Mouse (Mus musculus) monocyte, adult 5-6 weeks (primary cell): ENCODE results near the gene Abcc8. TPM values are rescaled to one million over a fixed set of nuclear protein-coding genes. Genes with fewer than 3 reads are reported as not detected.

Experiments used
- ATAC-seq: fragments of 153-309, 156-312 bp; replicated peaks from 2 replicates; pipeline ENCODE4 v1.8.0; 2017; ENCODE audit warnings: mild to moderate bottlenecking; ENCODE audit not compliant: low TSS enrichment, insufficient number of reproducible peaks, severe bottlenecking, poor library complexity, low FRiP score
- total RNA-seq: library from RNA; stranded (forward); fragments of 200-1000, 200-491, 200-594 nt; gene quantifications from 3 replicates; pipeline ENCODE4 v1.2.3, GENCODE M21; 2017

The Abcc8 gene
- total RNA-seq, 1 experiment from 2014 or later: not detected

DNA sequence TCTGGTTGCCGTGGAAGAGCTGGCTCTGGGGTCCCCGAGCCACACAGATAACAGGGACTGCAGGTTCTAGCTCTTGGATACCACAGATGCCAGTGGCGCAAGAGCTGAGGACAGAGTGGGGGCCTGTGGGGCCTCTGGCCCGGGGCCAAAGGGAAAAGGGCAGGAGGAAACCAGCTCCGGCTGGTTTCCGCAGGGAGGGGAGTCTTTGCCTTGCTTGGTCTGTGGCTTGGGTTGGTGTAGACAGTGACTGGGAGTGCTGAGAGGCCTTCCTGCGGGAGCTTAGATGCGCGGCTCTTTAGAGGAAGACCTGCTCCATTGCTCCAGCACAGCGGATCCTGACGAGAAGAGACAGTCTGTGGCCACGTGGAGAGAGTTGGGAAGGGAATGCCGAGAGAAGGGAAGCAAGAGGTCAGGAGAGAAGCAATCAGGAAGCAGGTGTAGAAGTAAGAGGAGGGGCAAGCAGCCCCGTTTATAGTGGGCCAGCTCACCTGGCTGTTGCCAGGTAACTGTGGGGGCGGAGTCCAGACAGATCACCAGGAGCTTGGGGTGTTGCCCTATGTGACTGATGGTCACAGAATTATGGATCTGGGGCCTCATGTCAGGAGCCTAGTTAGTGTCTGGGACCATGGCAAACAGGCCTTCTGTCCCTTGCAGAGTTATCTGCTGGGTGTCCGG, 94.9 kb downstream of the Abcc8 start:
- ATAC-seq: no peak

DNA sequence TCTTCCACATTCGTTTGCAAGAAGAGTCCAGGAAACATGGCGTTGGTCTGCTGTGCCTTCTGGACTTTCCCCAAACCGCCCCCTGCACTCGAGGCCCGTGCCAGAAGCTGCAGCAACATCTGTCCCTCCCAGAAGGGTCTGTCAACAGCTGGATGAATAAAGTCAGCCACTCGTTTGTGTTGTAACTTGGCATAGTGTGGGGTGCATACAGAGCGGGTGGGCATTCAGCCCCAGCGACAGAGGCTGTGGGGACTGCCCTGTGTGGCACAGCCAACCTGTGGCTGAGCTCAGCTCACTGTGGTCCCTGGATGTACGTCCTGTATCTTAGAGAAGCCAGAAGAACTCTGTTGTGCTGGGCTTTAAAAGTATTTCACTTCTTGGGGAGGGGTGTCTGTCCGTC, 95.8 kb downstream of the Abcc8 start:
- ATAC-seq: no peak

DNA sequence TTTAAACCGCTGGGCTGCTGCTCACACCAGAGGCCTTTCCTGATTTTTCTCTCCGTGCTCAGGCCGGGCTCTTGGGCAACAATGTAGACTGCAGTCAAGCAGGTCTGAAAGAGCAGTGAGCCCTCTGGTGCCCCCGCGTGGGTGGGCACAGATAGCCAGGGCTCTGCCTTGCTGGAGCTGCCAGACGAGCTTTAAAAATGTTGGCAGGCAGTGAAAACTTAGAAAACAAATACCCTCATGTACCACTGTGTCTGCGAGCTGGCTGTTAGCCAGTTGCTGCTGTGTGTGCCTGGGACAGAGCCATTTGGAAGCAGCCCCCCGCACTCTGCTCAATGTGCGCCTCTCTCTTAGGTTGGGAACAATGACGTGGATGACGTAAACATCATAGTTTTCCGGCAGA, 102.2 kb downstream of the Abcc8 start:
- no peak for ATAC-seq

DNA sequence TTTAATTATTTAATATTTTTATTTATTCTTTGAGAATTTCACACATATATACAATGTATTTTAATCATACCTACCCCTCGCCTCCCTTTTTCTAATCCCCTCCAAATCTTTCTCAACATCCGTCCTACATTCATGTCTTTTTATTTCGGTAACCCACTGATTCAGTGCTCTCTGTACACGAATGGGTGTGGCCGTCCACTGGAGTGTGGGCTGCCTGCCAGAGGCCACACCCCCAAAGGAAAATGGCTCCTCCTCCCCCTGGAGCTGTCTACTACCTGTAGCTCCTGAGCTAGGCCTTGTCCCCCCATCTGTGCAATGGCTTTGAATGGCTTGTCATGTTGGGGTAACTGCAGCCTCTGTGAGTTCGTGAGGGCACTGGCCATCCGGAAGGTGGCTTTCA, 103.0 kb downstream of the Abcc8 start:
- no peak for ATAC-seq

DNA sequence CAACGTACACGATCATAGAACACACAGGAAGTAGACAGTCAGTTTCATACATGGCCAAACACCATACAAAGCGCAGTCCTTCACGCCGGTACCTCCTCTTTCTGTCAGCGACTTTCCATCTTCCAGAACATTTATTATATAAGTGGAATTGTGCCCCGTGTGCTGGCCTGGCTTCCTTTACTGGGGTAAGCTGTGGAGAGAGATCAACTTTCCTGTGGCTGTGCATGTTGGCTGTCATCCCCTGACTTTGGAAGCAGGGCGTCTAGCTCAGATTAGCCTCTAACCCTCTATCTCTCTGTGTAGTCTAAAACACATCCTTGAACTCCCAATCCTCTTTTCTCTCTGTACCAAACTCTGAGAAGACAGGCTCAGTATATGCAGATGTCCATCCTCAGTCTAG, 111.0 kb downstream of the Abcc8 start:
- no peak for ATAC-seq

DNA sequence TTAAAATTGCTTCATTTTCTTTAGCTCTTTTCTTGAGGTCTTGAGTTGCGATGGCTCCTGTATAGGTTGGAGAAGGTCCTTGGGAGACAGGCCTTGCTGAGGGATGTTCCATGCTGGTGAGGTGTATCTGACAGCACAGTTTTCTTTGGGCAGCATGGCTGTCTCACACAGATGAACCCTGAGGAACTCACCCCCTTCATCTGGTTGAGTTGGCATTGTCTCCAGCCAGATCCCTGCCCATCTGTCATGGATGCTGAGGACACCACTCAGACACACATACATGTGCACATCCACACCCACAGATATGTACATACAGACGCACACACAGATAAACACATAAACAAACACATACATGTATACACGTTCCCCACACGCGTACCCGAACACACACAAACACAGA, 116.5 kb downstream of the Abcc8 start:
- no peak for ATAC-seq

DNA sequence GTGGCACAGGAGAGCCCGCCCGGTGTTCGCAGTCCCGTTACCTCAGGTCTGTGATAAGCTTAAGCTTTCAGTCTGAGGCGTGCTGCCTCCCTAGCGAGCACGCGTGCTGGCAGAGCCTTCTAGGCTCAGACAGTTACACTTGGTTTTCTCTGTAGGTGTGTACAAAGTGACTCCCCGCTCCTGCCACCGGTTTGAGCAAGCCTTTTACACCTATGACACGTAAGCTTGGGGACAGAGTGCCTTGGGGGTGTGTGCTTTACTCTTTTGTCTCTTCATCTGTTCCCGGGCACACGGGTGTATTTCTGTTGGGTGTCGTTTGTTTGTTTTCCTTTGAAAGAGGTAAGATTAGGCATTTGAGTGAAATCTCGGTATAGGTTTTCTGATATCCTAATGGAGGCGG, 118.2 kb downstream of the Abcc8 start:
- no peak for ATAC-seq

DNA sequence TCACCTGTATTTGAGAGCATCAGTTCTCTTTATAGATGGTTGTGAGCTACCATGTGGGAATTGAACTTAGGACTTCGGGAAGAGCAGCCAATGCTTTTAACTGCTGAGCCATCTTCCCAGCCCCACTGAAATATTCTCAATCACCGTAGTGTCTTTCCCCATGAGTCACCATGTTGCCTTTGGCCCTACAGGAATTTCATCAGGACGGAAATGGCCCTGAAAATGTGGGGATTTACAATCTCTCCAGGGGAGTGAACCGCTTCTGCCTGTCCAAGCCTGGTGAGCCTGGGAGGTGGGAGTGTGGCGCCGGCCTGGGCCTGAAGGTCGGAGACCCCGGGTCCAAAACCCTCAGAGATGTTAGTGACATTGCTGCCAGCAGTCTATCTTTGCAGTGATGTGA, 119.1 kb downstream of the Abcc8 start:
- no peak for ATAC-seq

DNA sequence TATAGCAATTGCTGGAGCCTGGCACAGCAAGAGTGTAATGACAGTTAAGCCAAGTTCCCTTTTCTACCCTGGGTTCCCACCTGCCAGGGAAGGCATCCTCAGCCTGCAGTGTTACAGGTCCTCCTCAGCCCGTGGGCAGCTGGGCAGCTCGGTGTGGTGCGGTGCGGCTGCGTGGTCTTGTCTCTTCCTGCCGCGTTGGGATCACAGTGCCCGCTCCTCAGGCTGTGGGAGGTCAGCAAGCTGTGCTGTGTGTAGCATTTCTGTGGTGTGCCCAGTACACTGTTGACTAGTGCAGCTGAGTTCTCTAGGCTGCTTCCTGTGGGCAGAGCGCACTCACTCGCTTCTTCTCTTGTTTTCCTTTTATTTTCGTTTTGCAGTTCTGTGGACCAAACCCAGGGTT, 121.0 kb downstream of the Abcc8 start:
- peak; percentile 47 for ATAC-seq

Other genes with a start within 250 kb of the Abcc8 start
- gene Abcc6, start 149.7 kb downstream of the Abcc8 start, total RNA-seq: not detected in 3 replicates
- gene Nomo1, start 146.3 kb downstream of the Abcc8 start, total RNA-seq: 14.2 to 34.6 TPM (median 17.8 TPM) in 3 replicates
- gene Kcnj11, start 79.3 kb downstream of the Abcc8 start, total RNA-seq: not detected in 3 replicates
- gene Ush1c, start 58.5 kb upstream of the Abcc8 start, total RNA-seq: not detected in 3 replicates
- not detected in 3 replicates for gene Otog, start 61.0 kb upstream of the Abcc8 start, total RNA-seq
- not detected in 3 replicates for gene Myod1, start 196.4 kb upstream of the Abcc8 start, total RNA-seq
- 0.11 to 0.19 TPM in 2 of 3 replicates, not detected in the other for gene Kcnc1, start 216.5 kb upstream of the Abcc8 start, total RNA-seq